Mouse (Mus musculus) midbrain, embryonic 14.5 days (tissue): Measurements from ENCODE around the gene Fyb2. TPM values are rescaled to one million over a fixed set of nuclear protein-coding genes. Genes with fewer than 3 reads are reported as not detected.

Experiments used
- ATAC-seq: fragments of 200-750 bp; cut with Nextera tagmentation; 2 replicates; pipeline ENCODE4 v1.8.0; 2017; ENCODE audit warnings: moderate number of reproducible peaks, moderate library complexity; ENCODE audit not compliant: low FRiP score, low TSS enrichment
- DNase-seq: peaks from one replicate; pipeline ENCODE4 v3.0.0-alpha.2; 2015
- H3K27ac ChIP-seq: fragments of 300-500 bp; sonication (generic); replicated peaks from 2 replicates; pipeline ENCODE4 v1.5.1; 2014; ENCODE audit warnings: mild to moderate bottlenecking, low read depth, low read length, moderate library complexity
- H3K27me3 ChIP-seq: fragments of 300-500 bp; sonication (generic); 2 replicates; pipeline ENCODE4 v1.6.1; 2014; ENCODE audit warnings: low read length, control low read depth, mixed read lengths; ENCODE audit not compliant: control insufficient read depth, insufficient read depth
- H3K36me3 ChIP-seq: fragments of 300-500 bp; sonication (generic); 2 replicates; pipeline ENCODE4 v1.6.1; 2014; ENCODE audit warnings: low read length, control low read depth; ENCODE audit not compliant: control insufficient read depth, insufficient read depth
- H3K4me1 ChIP-seq: fragments of 300-500 bp; sonication (generic); 2 replicates; pipeline ENCODE4 v1.6.1; 2014; ENCODE audit warnings: mild to moderate bottlenecking, antibody characterized with exemption, low read length, control low read depth; ENCODE audit not compliant: control insufficient read depth, insufficient read depth
- H3K4me2 ChIP-seq: fragments of 300-500 bp; sonication (generic); 2 replicates; pipeline ENCODE4 v1.6.1; 2014; ENCODE audit warnings: mild to moderate bottlenecking, low read length, moderate library complexity
- H3K4me3 ChIP-seq: fragments of 300-500 bp; sonication (generic); replicated peaks from 2 replicates; pipeline ENCODE4 v1.5.1; 2014; ENCODE audit warnings: low read depth, low read length
- H3K9ac ChIP-seq: fragments of 300-500 bp; sonication (generic); replicated peaks from 2 replicates; pipeline ENCODE4 v1.6.1; 2014; ENCODE audit warnings: mild to moderate bottlenecking, low read length, moderate library complexity
- H3K9me3 ChIP-seq: fragments of 300-500 bp; sonication (generic); 2 replicates; pipeline ENCODE4 v1.6.1; 2016; ENCODE audit warnings: low read length, control low read depth, mixed read lengths; ENCODE audit not compliant: control insufficient read depth
- WGBS: fragments of 180-500 bp; shearing (Covaris S2); extraction: QIAGEN DNeasy Blood & Tissue Kit; methylation state at CpG from one replicate; pipeline ENCODE4 v1.1.7; 2014; 5-methylcytosine and 5-hydroxymethylcytosine counted together
- polyA plus RNA-seq: library from polyadenylated mRNA; unstranded; fragments of >200 nt; fragmentation: Nextera tagmentation; extraction: Ambion mirVana; gene quantifications from 2 replicates; pipeline ENCODE4 v1.2.1, GENCODE M21; 2014

The Fyb2 gene
- polyA plus RNA-seq, 1 experiment from 2014 or later = 0.14 TPM

DNA sequence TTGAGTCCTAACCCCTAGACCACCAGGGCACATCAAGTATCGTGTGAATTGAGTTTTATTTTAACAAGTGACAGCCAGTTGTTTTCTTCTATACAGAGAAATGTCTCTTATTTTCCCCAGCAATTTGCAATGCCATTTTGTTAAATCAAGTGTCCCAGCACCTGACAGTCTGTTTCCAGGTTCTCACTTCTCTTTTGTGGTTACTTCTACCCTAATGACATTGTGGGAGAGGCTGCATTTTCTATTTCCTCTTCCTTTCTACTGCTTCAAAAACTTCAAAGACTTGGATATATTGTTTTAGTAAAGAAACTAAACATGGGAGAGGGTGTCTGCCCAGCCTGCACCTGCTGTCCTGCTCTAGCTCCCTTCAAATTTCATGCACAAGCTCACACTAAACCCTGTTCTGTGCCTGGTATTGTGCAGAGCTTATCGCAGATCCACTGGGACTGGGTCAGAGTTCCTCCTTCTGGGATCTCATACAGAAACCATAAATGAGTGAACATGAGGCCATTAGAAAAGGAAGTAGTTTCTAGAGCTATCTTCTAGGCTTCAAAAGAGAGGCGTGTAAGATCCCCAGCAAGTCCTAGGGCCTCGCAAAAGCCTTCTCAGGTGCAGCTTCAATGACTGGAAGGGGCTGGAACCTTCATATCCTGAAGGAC, 94.2 kb downstream of the Fyb2 start:
- Histone ChIP-seq H3K27me3 (no peaks in the 10 kb centered on the region), H3K9me3 (0 out of 2 replicates have a peak, but pooled peaks cover 3% of the 10 kb centered on the region), H3K36me3 (peaks cover under 1% of the 10 kb centered on the region; the same call in 1 of the 2 replicates), H3K4me2 (no peak overlapping the region), H3K4me3 (no peak overlapping the region), H3K9ac (no peak overlapping the region), H3K4me1 (no peaks in the 10 kb centered on the region), H3K27ac (no peak overlapping the region)
- 88% methylated on average over 4 of the region's 4 CpGs for WGBS
- ATAC-seq (no peak), DNase-seq (no peak)

- Histone ChIP-seq H3K9me3 (0 out of 2 replicates have a peak, but pooled peaks cover 3% of the 10 kb centered on the region), H3K9ac (no peak overlapping the region), H3K4me2 (no peak overlapping the region), H3K27ac (no peak overlapping the region), H3K27me3 (no peaks in the 10 kb centered on the region), H3K4me3 (no peak overlapping the region), H3K4me1 (no peaks in the 10 kb centered on the region), H3K36me3 (peaks cover 4% of the 10 kb centered on the region; the same call in 1 of the 2 replicates)
- 92% methylated on average over 7 of the region's 7 CpGs for WGBS
- DNase-seq (no peak), ATAC-seq (no peak)
Measured at GRCm38 (mm10) chr4:105013718-105014117, 100.5 kb downstream of the Fyb2 start.

DNA sequence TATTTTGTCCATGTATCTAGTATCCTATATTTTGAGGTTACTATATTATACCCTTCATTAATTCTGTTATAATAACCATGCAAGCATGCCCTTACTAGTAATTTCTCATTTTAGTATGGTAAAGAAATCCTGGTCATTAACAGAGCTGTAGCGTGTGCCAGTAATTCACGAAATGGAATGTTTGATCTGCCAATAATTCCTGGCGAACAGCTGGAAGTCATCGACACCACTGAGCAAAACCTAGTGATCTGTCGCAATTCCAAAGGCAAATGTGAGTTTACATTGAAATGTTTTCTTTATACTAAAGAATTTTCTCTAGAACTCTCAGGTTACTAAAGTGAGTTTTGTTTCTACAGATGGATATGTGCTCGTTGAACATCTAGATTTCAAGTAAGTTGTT, 102.2 kb downstream of the Fyb2 start:
- DNase-seq = no peak
- 88% methylated on average over 6 of the region's 6 CpGs for WGBS
- Histone ChIP-seq H3K4me1 (no peaks in the 10 kb centered on the region), H3K4me3 (no peak overlapping the region), H3K9ac (no peak overlapping the region), H3K36me3 (peaks cover 4% of the 10 kb centered on the region; the same call in 1 of the 2 replicates), H3K9me3 (no peaks in the 10 kb centered on the region), H3K4me2 (no peak overlapping the region), H3K27ac (no peak overlapping the region), H3K27me3 (no peaks in the 10 kb centered on the region)
- ATAC-seq = no peak

DNA sequence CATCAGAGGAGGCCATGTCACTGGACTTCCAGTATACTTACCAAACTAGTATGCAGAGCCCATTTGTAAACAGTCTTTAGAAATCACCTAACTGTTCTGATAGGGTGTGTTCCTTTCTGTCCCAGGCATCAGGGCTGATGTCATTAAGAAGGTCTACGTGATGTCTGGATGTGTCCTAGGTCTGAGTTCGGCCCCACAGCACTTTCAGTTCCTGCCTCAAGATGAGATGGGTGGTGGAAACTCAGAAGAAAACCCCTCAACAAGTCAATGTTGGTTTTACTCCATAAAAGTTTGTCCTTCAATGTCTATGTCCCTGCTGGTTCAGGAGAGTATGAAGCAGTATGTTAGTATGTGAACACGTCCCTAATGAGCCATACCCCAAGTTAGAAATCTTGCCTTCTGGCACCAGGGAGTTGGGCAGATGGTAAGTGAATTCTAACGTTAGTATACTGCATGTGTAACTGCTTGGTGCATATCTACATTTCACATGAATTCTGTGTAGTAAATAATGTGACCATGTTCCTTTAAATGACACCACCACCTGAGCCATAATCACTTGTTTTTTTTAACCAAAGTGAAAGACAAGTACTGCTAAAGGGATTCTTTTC, 102.9 kb downstream of the Fyb2 start:
- Histone ChIP-seq H3K9me3 (no peaks in the 10 kb centered on the region), H3K36me3 (peaks cover 4% of the 10 kb centered on the region; the same call in 1 of the 2 replicates), H3K4me3 (no peak overlapping the region), H3K9ac (no peak overlapping the region), H3K4me2 (no peak overlapping the region), H3K4me1 (no peaks in the 10 kb centered on the region), H3K27ac (no peak overlapping the region), H3K27me3 (no peaks in the 10 kb centered on the region)
- WGBS = 91% methylated on average over 4 of the region's 4 CpGs
- ATAC-seq = no peak
- no peak for DNase-seq

DNA sequence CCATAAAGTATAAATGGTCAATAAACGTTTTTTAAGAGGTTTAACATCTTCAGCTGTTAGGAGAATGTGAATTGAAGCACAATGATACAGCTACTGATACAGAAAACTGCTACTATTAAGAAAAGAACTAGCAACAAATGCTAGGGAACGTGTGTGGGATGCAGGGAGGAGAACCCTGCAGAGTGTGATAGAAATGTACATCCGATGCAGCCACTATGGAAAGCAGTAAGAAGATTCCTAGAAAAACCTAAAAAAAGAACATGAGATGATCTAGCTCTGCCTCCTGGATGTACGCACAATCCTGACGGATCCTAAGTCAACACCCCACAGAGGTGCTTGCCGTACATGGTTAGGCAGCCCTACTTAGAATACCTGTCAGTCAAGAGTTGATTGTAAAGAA, 114.0 kb downstream of the Fyb2 start:
- Histone ChIP-seq H3K9me3 (no peaks in the 10 kb centered on the region), H3K36me3 (no peaks in the 10 kb centered on the region), H3K4me2 (no peak overlapping the region), H3K4me3 (no peak overlapping the region), H3K9ac (no peak overlapping the region), H3K27ac (no peak overlapping the region), H3K4me1 (no peaks in the 10 kb centered on the region), H3K27me3 (no peaks in the 10 kb centered on the region)
- 73% methylated on average over 6 of the region's 6 CpGs for WGBS
- ATAC-seq (no peak), DNase-seq (no peak)

DNA sequence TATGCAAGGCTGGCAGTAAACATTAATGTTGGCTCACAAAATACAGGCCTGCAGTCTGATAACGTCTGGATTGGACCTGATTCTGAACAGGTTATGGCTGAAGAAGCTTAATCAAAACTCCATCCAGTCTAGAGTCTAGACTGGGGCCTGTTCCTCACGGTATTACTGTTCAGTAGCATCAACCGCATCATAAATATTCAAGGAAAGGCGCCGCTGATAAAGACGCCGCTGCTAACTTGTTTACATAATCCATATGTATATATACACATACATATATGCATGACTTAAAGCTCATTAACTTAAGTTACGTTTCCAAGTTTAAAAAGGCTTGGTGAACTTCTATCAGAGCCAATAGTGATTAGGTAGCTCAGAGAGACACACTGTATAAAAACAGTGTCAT, 117.8 kb downstream of the Fyb2 start:
- Histone ChIP-seq H3K27me3 (no peaks in the 10 kb centered on the region), H3K4me2 (no peak overlapping the region), H3K36me3 (peaks cover 7% of the 10 kb centered on the region; the same call in 1 of the 2 replicates), H3K27ac (no peak overlapping the region), H3K9ac (no peak overlapping the region), H3K4me3 (no peak overlapping the region), H3K4me1 (no peaks in the 10 kb centered on the region), H3K9me3 (no peaks in the 10 kb centered on the region)
- peak; percentile 3 for DNase-seq
- WGBS = 53% methylated on average over 8 of the region's 8 CpGs
- no peak for ATAC-seq

DNA sequence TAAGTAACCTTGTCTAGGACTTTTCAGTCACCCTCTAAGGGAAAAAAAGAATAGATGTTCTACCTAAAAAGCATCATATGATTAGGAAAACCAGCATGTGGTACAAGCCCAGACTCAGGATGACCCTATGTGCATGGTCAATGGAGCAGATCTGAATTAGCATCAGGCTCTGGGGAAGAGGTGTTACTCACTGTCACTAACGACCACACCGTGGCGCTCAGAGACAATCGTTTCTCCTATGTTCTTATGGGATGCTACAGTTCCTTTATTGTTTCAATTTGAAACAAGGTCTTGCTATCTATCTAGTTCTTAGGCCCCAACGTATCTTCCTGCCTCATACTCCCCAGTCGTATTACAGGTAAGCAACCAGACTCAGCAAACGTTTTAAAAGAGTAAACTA, 119.9 kb downstream of the Fyb2 start:
- no peak for ATAC-seq
- Histone ChIP-seq H3K9ac (no peak overlapping the region), H3K27me3 (no peaks in the 10 kb centered on the region), H3K4me2 (no peak overlapping the region), H3K36me3 (peaks cover 12% of the 10 kb centered on the region; the same call in 1 of the 2 replicates), H3K4me3 (no peak overlapping the region), H3K27ac (no peak overlapping the region), H3K9me3 (no peaks in the 10 kb centered on the region), H3K4me1 (no peaks in the 10 kb centered on the region)
- WGBS = 39% methylated on average over 7 of the region's 7 CpGs
- DNase-seq = peak; percentile 46

DNA sequence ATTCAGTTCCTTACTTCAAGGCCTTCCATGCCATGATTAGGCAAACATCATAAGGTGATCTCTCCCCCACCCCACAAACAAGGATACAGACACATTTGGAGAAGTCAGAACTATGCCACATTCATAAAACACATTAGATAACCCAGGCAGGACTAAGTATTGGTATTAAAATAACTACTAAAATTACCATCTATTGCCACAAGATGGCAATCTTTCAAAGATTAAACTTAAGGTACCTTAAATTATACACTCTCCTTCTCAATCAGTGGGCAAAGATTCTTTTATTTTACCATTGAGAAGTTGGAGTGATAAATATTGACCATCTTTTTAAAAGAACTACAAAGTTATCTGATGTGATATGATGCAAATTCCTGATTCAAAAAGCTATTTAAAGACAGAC, 121.0 kb downstream of the Fyb2 start:
- H3K4me2 ChIP-seq = no peak overlapping the region
- H3K4me3 ChIP-seq = no peak overlapping the region
- no peaks in the 10 kb centered on the region for H3K4me1 ChIP-seq
- no peak overlapping the region for H3K27ac ChIP-seq
- no peaks in the 10 kb centered on the region for H3K27me3 ChIP-seq
- no peak overlapping the region for H3K9ac ChIP-seq
- ATAC-seq (no peak), DNase-seq (peak; percentile 80)
- H3K9me3 ChIP-seq = no peaks in the 10 kb centered on the region
- peaks cover 12% of the 10 kb centered on the region; the same call in 1 of the 2 replicates for H3K36me3 ChIP-seq

DNA sequence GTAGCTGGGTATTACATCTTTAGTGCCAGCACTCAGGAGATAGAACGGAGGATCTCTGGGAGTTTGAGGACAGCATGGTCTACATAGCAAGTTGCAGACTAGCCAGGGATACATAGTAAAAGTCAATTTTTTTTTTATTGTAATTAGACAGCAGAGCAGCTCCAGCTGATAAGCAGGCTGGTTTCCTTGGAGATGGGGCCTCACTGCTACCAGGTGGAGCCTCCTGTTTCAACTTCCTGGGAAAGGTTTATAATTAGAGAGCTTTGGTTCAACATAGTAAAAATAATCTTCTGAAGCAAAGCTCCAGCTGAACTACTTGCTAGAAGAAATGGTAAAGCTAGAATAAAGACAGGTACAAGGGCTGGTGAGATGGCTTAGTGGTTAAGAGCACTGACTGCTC, 136.8 kb downstream of the Fyb2 start:
- Histone ChIP-seq H3K9ac (no peak overlapping the region), H3K27me3 (no peaks in the 10 kb centered on the region), H3K4me1 (no peaks in the 10 kb centered on the region), H3K27ac (no peak overlapping the region), H3K4me3 (no peak overlapping the region), H3K36me3 (peaks cover 13% of the 10 kb centered on the region), H3K4me2 (no peak overlapping the region), H3K9me3 (no peaks in the 10 kb centered on the region)
- WGBS = 91% methylated on average over 1 of the region's 1 CpGs
- ATAC-seq = no peak
- DNase-seq = no peak
